Mouse (Mus musculus) midbrain, postnatal 0 days (tissue): Measurements from ENCODE around the gene Trim25. TPM values are rescaled to one million over a fixed set of nuclear protein-coding genes. Genes with fewer than 3 reads are reported as not detected.
A peak's percentile ranks its signal among the peaks of the same experiment; 100 is the strongest.

Experiments used
- ATAC-seq: fragments of 200-750 bp; cut with Nextera tagmentation; 2 replicates; pipeline ENCODE4 v1.8.0; 2017; ENCODE audit warnings: moderate number of reproducible peaks, mild to moderate bottlenecking, moderate TSS enrichment, moderate library complexity; ENCODE audit not compliant: low FRiP score
- DNase-seq: peaks from one replicate; pipeline ENCODE4 v3.0.0-alpha.2; 2015; ENCODE audit warnings: low spot score
- H3K27ac ChIP-seq: fragments of 300-500 bp; sonication (generic); 2 replicates; pipeline ENCODE4 v1.5.1; 2014; ENCODE audit warnings: low read depth, mild to moderate bottlenecking, low read length, mixed read lengths
- H3K27me3 ChIP-seq: fragments of 300-500 bp; sonication (generic); 2 replicates; pipeline ENCODE4 v1.6.1; 2014; ENCODE audit warnings: low read length, control low read depth, mixed read lengths; ENCODE audit not compliant: insufficient read depth
- H3K36me3 ChIP-seq: fragments of 300-500 bp; sonication (generic); 2 replicates; pipeline ENCODE4 v1.6.1; 2014; ENCODE audit warnings: low read length, control low read depth, mixed read lengths; ENCODE audit not compliant: insufficient read depth
- H3K4me1 ChIP-seq: fragments of 300-500 bp; sonication (generic); 2 replicates; pipeline ENCODE4 v1.6.1; 2014; ENCODE audit warnings: mild to moderate bottlenecking, control low read depth, antibody characterized with exemption, low read length, mixed read lengths; ENCODE audit not compliant: insufficient read depth
- H3K4me2 ChIP-seq: fragments of 300-500 bp; sonication (generic); 2 replicates; pipeline ENCODE4 v1.6.1; 2014; ENCODE audit warnings: low read depth, mild to moderate bottlenecking, low read length, mixed read lengths; ENCODE audit not compliant: poor library complexity, severe bottlenecking
- H3K4me3 ChIP-seq: fragments of 300-500 bp; sonication (generic); 2 replicates; pipeline ENCODE4 v1.5.1; 2014; ENCODE audit warnings: low read depth, mild to moderate bottlenecking, low read length, moderate library complexity
- H3K9ac ChIP-seq: fragments of 300-500 bp; sonication (generic); replicated peaks from 2 replicates; pipeline ENCODE4 v1.6.1; 2014; ENCODE audit warnings: mild to moderate bottlenecking, low read length, moderate library complexity, mixed read lengths; ENCODE audit not compliant: poor library complexity, severe bottlenecking
- H3K9me3 ChIP-seq: fragments of 300-500 bp; sonication (generic); 2 replicates; pipeline ENCODE4 v1.6.1; 2016; ENCODE audit warnings: low read length, control low read depth
- CTCF ChIP-seq: IDR thresholded peaks from 2 replicates; pipeline ENCODE4 v1.5.1; 2016; ENCODE audit warnings: antibody characterized with exemption, mild to moderate bottlenecking
- WGBS: fragments of 180-500 bp; shearing (Covaris S2); extraction: QIAGEN DNeasy Blood & Tissue Kit; methylation state at CpG from one replicate; pipeline ENCODE4 v1.1.7; 2014; 5-methylcytosine and 5-hydroxymethylcytosine counted together
- polyA plus RNA-seq: library from polyadenylated mRNA; unstranded; fragments of >200 nt; fragmentation: Nextera tagmentation; extraction: Ambion mirVana; gene quantifications from 2 replicates; pipeline ENCODE4 v1.2.1, GENCODE M21; 2015
- total RNA-seq: library from RNA; depleted of rRNA; stranded (reverse); fragments of >200 nt; gene quantifications from 2 replicates; pipeline ENCODE4 v1.2.3, GENCODE M21; 2014

The Trim25 gene
- total and polyA plus RNA-seq, 2 experiments from 2014 or later, result 2.0 to 4.3 TPM

GRCm38 (mm10) chr11:88973776-88974701, 25.1 kb upstream of the Trim25 start:
- peak overlapping the region; percentile 92 for H3K27ac ChIP-seq
- no peaks in the 10 kb centered on the region for H3K9me3 ChIP-seq
- DNase-seq (peak; percentile 97), ATAC-seq (peak; percentile 87)
- peaks cover 2% of the 10 kb centered on the region; the same call in 1 of the 2 replicates for H3K4me1 ChIP-seq
- H3K36me3 ChIP-seq, result no peaks in the 10 kb centered on the region
- under 1% methylated on average over 62 of the region's 62 CpGs for WGBS
- peak overlapping the region; percentile 81 for H3K9ac ChIP-seq
- TF ChIP-seq CTCF, result peak; percentile 90
- no peaks in the 10 kb centered on the region for H3K27me3 ChIP-seq
- peak overlapping the region; percentile 66 for H3K4me2 ChIP-seq
- H3K4me3 ChIP-seq, result peak overlapping the region; percentile 66

- no peaks in the 10 kb centered on the region for H3K27me3 ChIP-seq
- peak; percentile 60 for TF ChIP-seq CTCF
- no peaks in the 10 kb centered on the region for H3K9me3 ChIP-seq
- no peak overlapping the region for H3K4me3 ChIP-seq
- peaks cover under 1% of the 10 kb centered on the region; the same call in 1 of the 2 replicates for H3K36me3 ChIP-seq
- DNase-seq (no peak), ATAC-seq (no peak)
- peaks cover 2% of the 10 kb centered on the region; the same call in 1 of the 2 replicates for H3K4me1 ChIP-seq
- 94% methylated on average over 2 of the region's 2 CpGs for WGBS
- H3K9ac ChIP-seq, result no peak overlapping the region
- H3K27ac ChIP-seq, result no peak overlapping the region
- no peak overlapping the region for H3K4me2 ChIP-seq
Observed at GRCm38 (mm10) chr11:88976320-88976719, 22.9 kb upstream of the Trim25 start.

GRCm38 (mm10) chr11:88977188-88977587, 22.0 kb upstream of the Trim25 start:
- ATAC-seq, result no peak
- TF ChIP-seq CTCF, result no peak
- no peak overlapping the region for H3K27ac ChIP-seq
- DNase-seq, result no peak
- H3K27me3 ChIP-seq, result no peaks in the 10 kb centered on the region
- no peak overlapping the region for H3K9ac ChIP-seq
- peaks cover 2% of the 10 kb centered on the region; the same call in 1 of the 2 replicates for H3K4me1 ChIP-seq
- 95% methylated on average over 5 of the region's 5 CpGs for WGBS
- no peak overlapping the region for H3K4me2 ChIP-seq
- peaks cover 9% of the 10 kb centered on the region; the same call in 1 of the 2 replicates for H3K36me3 ChIP-seq
- no peak overlapping the region for H3K4me3 ChIP-seq
- no peaks in the 10 kb centered on the region for H3K9me3 ChIP-seq

GRCm38 (mm10) chr11:88981337-88981736, 17.8 kb upstream of the Trim25 start:
- DNase-seq (no peak), ATAC-seq (no peak)
- Histone ChIP-seq H3K4me3 (no peak overlapping the region), H3K36me3 (peaks cover 25% of the 10 kb centered on the region), H3K27ac (no peak overlapping the region), H3K27me3 (no peaks in the 10 kb centered on the region), H3K4me2 (no peak overlapping the region), H3K4me1 (no peaks in the 10 kb centered on the region), H3K9me3 (no peaks in the 10 kb centered on the region), H3K9ac (no peak overlapping the region)
- no peak for TF ChIP-seq CTCF
- 88% methylated on average over 8 of the region's 8 CpGs for WGBS

- H3K27me3 ChIP-seq, result no peaks in the 10 kb centered on the region
- H3K4me1 ChIP-seq, result no peaks in the 10 kb centered on the region
- no peak overlapping the region for H3K4me3 ChIP-seq
- ATAC-seq (no peak), DNase-seq (no peak)
- no peak overlapping the region for H3K9ac ChIP-seq
- WGBS, result 82% methylated on average over 10 of the region's 10 CpGs
- peaks cover 37% of the 10 kb centered on the region for H3K36me3 ChIP-seq
- no peak overlapping the region for H3K27ac ChIP-seq
- no peaks in the 10 kb centered on the region for H3K9me3 ChIP-seq
- no peak for TF ChIP-seq CTCF
- H3K4me2 ChIP-seq, result no peak overlapping the region
Observed at GRCm38 (mm10) chr11:88986616-88987015, 12.6 kb upstream of the Trim25 start.

GRCm38 (mm10) chr11:88988956-88989355, 10.2 kb upstream of the Trim25 start:
- Histone ChIP-seq H3K4me2 (no peak overlapping the region), H3K36me3 (peaks cover 30% of the 10 kb centered on the region), H3K27me3 (no peaks in the 10 kb centered on the region), H3K4me3 (no peak overlapping the region), H3K4me1 (no peaks in the 10 kb centered on the region), H3K9me3 (no peaks in the 10 kb centered on the region), H3K9ac (no peak overlapping the region), H3K27ac (no peak overlapping the region)
- DNase-seq (no peak), ATAC-seq (no peak)
- WGBS, result 77% methylated on average over 5 of the region's 5 CpGs
- no peak for TF ChIP-seq CTCF
